Mouse (Mus musculus): ENCODE measurements around the gene Rbfox3.

Gene Rbfox3

GRCm38 (mm10) chr11:118479776-118480175 is 431.6 kb downstream of the Rbfox3 start:
- DNase-seq (ENCODE audit: low read depth, low spot score): no peak

DNA sequence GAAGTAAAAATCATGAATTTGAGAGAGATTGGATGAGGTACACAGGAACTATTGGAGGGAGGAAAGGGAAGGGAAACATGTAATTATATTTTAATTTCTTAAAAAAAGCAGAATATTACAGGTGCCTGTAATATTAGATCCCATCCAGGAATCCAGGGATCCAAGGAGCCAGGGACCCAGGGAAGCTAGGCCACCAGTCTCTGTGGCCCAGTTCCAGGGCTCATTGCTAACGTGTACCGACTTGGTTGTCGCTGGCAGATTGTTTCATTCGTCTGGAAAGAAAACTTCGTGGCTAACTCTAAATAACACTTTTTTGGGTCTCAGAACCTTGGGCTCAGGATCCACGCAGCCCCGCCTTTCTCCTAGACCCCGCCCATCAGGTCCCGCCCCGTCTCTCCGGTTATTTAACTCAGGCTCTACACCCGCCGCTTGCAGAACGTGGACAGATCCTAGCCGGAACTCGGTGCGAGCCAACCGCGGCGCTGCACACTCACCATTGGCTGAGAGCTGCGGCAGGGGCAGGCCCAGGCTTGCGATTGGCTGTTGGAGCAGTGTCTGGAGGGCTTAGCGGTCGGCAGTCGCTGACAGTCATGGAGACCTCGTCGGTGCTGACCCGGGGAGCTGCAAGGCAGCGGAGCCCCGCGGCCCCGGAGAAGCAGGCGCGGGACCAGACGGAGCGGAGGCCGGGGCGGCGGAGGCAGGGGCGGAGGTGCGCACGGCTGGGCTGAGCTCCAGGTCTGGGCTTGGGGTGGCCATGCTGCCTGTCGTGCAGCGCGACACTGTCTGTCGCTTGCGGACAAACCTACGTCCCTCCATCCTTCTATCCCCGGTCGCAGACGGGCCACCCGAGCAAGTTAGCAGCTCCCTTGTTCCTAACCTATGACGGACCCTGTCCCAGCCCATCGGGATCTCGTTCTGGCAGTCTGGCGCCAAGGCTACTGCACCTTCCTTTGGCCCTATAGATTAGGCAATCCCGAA is 434.7 kb downstream of the Rbfox3 start, which contains the start of gene Engase:
Engase (plus strand) TSS at position 434 of the 978 bp plus-strand sequence.
- DNase-seq (ENCODE audit: low read depth, low spot score): peak; percentile 94

- no peak for DNase-seq (ENCODE audit: low read depth, low spot score)
These were observed 435.8 kb downstream of the Rbfox3 start for GRCm38 (mm10) chr11:118475496-118476083.

GRCm38 (mm10) chr11:118473842-118474500 is 437.4 kb downstream of the Rbfox3 start:
- no peak for DNase-seq (ENCODE audit: low read depth, low spot score)

DNA sequence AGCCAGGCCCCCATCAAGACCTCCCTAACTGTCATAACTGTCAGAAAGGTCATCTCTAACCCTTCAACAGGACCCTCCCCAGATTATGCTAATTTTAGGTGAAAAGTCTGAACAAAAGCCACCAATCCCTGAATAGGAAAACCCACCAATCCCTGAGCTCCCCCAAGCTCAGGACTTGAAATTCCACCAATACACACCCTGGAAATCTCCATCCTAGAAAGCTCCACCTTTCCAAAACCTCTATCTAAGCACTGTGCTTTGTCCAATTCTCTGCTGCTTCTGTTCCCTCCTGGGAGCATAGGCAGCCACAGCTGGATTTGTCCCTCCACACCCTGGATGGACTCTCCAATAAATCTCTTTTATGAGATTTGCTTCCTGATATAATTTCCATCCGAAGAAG is 438.2 kb downstream of the Rbfox3 start:
- no peak for DNase-seq (ENCODE audit: low read depth, low spot score)

DNA sequence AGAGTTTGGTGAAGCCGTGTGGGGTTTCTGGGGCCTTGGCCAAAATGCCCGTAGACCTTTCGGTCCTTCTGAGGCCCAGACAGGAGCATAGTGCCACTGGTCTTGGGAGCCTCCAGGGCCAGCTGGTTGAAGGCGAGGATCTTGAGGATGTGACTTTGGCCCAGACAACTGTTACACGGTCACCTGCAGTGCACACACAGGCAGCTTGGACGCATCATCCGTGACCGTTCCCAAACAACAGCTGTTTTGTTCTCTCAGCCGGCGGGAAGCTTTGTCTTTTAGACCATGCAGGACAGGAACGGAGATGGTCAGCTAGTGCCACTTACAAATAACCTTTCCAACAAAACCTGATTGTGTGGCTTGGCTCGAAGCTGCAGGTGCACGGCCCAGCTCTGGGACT is 439.7 kb downstream of the Rbfox3 start:
- DNase-seq (ENCODE audit: low read depth, low spot score): no peak

- DNase-seq (ENCODE audit: low read depth, low spot score): no peak
These were observed 441.0 kb downstream of the Rbfox3 start for GRCm38 (mm10) chr11:118470234-118470966.

DNA sequence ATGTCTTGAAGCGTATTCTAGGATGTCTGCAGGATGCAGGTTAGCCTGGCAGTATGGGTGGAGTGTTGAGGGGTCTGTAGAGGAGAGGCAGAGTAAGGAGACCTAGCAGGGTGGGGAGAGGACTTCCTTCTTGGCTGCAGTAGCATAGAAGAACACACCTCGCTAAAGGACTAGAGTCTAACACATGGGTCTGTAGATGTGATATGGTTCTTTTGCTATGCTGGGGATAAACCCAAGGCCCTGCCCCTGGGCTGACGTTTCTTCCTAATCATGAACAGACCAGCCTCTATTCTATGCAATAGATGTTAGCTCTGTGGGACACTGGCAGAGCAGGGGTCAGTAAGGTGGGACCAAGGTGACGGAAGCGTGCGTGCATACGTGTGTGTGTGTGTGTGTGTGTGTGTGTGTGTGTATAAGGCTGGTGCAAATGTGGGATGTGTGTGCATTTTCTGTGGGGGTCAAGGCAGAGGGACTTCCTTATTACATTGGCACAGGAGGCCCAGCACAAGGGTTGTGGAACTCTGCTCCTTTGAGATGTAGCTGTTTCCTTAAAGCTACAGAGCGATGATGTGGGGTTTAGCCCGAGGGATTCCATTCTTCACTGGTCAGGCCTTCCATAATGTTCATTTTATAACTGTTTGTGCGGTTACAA is 441.8 kb downstream of the Rbfox3 start:
- no peak for DNase-seq (ENCODE audit: low read depth, low spot score)

DNA sequence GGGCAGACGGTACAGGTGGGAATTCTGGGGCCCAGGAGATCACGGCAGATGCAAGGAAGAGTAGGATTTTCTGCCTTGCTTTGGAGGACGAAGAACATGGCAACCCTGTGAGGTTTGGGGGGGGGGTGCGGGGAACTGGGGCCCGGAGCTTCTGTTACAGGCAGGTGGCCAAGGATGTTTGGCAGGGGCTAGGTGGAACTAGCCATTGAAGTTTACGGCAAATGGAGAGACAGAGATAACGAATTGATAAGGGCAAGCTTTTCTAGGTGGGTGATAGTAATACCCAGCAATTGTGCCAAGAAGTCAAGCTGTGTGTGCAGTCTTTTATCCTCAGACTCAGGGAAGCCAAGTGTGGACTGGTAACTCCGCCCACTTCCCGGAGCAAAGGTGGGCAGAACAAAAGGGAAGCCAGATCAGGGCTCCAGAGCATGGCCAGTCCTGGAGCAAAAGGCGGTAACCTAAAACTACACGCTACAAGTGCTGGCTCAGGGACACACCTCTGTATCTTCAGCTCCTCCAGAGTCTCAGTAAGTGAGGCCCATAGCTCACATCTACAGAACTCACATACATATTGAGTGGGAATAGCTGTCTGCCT is 443.9 kb downstream of the Rbfox3 start:
- no peak for DNase-seq (ENCODE audit: low read depth, low spot score)

DNA sequence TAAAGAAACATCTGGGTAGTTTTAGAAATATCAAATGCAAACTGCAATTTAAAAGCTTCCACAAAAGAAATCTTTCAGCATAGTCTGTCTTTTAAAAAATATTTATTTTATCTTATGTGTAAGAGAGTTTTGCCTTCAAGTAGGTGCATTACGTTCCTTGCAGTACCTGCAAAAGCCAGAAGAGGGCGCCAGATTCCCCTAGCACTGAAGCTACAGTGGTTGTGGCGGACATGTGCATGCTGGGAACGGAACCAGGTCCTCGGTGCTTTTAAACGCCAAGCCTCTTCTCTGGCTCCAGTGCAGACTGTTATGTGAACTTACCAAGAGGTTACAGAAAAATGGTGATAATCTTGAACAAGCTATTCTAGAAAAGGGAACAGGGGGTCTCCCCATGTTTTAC is 451.1 kb downstream of the Rbfox3 start:
- DNase-seq (ENCODE audit: low read depth, low spot score): peak; percentile 61

GRCm38 (mm10) chr11:118459536-118459935 is 451.9 kb downstream of the Rbfox3 start:
- no peak for DNase-seq (ENCODE audit: low read depth, low spot score)

GRCm38 (mm10) chr11:118459051-118459450 is 452.3 kb downstream of the Rbfox3 start:
- peak; percentile 48 for DNase-seq (ENCODE audit: low read depth, low spot score)

DNA sequence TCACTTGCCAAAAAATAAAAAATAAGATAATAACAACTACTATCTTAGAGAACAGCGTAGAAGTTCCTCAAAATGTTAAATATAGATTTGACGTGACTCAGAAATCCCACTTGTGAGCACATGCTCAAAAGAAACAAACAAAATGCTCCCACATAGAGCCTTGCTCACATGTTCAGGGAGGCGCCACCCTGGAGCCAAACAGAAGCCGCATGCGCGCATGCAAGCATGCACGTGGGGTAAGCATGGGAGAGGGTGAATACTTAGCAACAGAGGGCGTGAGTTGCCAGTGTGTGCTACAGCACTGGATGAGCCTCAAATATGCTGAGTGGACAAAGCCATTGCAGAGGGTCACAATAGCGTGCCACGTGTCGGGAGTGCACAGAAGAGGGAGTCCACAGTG is 454.5 kb downstream of the Rbfox3 start:
- no peak for DNase-seq (ENCODE audit: low read depth, low spot score)

DNA sequence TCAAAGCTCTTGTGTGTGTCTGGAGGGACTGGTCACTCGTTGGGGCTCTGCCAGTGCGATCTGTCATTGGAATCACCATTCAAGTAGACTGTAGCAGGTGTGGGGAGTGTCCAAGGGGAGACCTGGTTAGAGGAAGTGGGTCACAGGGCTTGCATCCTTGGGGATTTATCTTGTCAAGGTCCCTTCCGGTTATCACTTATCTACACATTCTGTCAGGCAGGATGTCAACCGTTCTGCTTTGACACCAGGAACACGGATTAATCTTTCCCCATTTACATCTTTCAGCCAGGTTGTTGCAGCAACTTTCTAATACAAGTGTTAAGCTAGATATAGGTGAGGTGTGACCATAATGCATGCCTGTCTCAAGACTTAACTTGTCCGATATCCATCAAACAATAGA is 455.6 kb downstream of the Rbfox3 start:
- no peak for DNase-seq (ENCODE audit: low read depth, low spot score)

DNA sequence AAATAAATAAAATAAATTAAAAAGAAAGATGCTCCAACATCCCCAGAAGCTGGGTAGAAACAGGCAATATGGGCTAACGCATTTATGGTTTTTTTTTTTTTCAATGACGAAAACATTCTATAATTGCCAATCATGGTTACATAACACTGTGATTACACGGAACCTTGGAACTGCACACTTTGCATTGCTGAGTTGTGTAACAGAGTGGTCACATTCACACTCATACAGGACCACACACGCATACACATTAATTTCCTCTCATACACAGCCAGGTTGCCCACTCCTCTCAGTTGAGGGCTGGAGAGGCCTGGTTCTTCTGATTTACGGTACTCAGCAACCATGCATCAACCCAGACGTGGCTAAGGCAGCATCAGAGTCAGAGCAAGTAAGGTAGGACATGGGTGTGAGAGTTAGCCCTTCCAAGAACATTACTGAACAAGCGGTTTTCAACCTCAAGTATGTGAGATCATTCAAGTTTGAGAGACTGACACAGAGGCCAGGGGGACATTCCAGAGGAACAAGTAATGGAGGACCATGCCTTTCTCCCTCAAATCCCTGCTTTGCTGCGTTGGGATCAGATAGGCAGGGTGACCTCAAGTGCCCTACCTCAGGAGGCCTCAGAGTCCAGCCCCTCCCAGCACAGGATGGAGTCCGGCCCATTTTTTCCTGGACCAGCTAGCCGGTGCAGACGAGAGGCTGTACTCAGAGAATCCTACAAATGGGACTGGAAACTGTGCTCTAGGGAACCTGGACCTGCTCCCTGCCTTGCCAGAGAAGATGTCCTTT is 457.3 kb downstream of the Rbfox3 start:
- DNase-seq (ENCODE audit: low read depth, low spot score): no peak

GRCm38 (mm10) chr11:118452955-118453354 is 458.4 kb downstream of the Rbfox3 start:
- no peak for DNase-seq (ENCODE audit: low read depth, low spot score)

DNA sequence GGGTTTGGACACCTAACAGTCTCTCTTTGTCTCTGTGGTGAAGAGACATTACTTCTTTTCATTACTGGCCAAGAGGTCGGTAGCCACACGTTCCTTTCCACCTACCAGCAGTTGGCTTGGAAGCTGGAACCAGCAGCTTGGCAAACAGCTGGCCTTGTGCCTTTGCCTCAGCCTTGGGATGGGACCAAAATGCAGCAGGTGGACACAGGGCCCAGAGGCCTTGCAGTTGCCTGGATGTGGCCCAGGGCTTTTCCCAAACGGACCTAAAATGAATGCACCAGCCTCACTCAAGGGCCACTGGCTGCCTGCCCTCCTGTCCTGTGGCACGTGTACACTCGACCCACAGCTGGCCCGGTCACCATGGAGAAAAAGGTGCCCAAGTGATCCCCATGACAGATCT is 460.2 kb downstream of the Rbfox3 start:
- no peak for DNase-seq (ENCODE audit: low read depth, low spot score)

- no peak for DNase-seq (ENCODE audit: low read depth, low spot score)
These were observed 463.0 kb downstream of the Rbfox3 start for GRCm38 (mm10) chr11:118448385-118448784.

DNA sequence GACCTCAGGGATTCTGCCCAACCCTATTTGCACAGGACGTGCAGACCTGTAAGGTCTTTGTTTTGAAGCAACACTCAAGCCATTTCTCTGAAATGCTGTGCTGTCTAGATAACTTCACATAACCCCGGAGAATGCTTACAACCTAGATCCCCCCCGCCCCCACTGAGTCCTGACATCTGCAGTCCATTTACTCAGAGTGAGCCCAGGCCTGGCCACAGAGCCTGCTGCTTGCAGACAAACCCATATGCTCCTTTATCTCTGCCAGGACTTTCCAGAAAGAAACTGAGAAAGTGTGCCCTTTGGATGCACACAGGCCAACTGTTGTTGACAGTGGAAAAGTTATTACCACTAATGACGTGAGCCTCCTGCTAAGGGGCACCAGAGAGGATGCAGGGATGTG is 464.1 kb downstream of the Rbfox3 start:
- DNase-seq (ENCODE audit: low read depth, low spot score): no peak

DNA sequence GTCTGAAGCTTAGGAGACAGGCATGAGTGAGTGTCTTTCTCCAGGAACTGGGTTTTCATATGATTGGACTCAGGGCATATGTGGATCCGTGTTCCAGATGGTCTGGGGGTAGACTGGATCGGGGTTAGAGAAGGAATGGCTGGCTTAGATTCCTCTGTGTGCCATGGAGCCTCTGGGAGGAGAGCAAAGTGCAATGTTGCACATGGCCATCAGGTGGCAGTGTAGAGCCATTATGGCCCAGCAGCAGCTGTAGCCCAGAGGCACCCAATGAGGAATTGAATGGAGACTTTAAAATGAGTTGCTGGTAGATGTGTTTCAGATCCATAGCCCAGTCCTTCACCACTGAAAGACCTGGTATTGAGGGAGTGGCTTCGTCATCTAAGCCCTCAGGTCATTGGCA is 465.6 kb downstream of the Rbfox3 start:
- DNase-seq (ENCODE audit: low read depth, low spot score): peak; percentile 66
